Mouse (Mus musculus) NIH3T3 (cell line): ENCODE data around the gene Kalrn.

Source experiments
- DNase-seq: peaks from one replicate; pipeline ENCODE4 v3.0.0-alpha.2; 2012; ENCODE audit warnings: low read depth

Gene Kalrn

GRCm38 (mm10) chr16:34072136-34072535 is 501.2 kb downstream of the Kalrn start:
- peak; percentile 60 for DNase-seq

- no peak for DNase-seq
Observed at GRCm38 (mm10) chr16:34071223-34071825, 502.0 kb downstream of the Kalrn start.

- DNase-seq, result no peak
Observed at GRCm38 (mm10) chr16:34069481-34069880, 503.9 kb downstream of the Kalrn start.

- DNase-seq, result peak; percentile 57
Observed at GRCm38 (mm10) chr16:34066922-34067321, 506.4 kb downstream of the Kalrn start.

GRCm38 (mm10) chr16:34066376-34066775 is 507.0 kb downstream of the Kalrn start:
- no peak for DNase-seq

- DNase-seq, result peak; percentile 84
Observed at GRCm38 (mm10) chr16:34063313-34063712, 510.0 kb downstream of the Kalrn start.

- no peak for DNase-seq
Observed at GRCm38 (mm10) chr16:34061661-34062060, 511.7 kb downstream of the Kalrn start.

- DNase-seq, result peak; percentile 22
Observed at GRCm38 (mm10) chr16:34058611-34059010, 514.7 kb downstream of the Kalrn start.

GRCm38 (mm10) chr16:34057464-34057863 is 515.9 kb downstream of the Kalrn start:
- DNase-seq, result no peak

GRCm38 (mm10) chr16:34056418-34057111 is 516.8 kb downstream of the Kalrn start:
- no peak for DNase-seq

- no peak for DNase-seq
Observed at GRCm38 (mm10) chr16:34050090-34050489, 523.2 kb downstream of the Kalrn start.

GRCm38 (mm10) chr16:34049361-34049760 is 524.0 kb downstream of the Kalrn start:
- DNase-seq, result no peak

GRCm38 (mm10) chr16:34048232-34048631 is 525.1 kb downstream of the Kalrn start:
- DNase-seq, result no peak

GRCm38 (mm10) chr16:34047543-34047942 is 525.8 kb downstream of the Kalrn start:
- no peak for DNase-seq

GRCm38 (mm10) chr16:34047006-34047360 is 526.3 kb downstream of the Kalrn start:
- no peak for DNase-seq

GRCm38 (mm10) chr16:34046268-34047005 is 526.9 kb downstream of the Kalrn start:
- DNase-seq, result no peak

GRCm38 (mm10) chr16:34044539-34044938 is 528.8 kb downstream of the Kalrn start:
- no peak for DNase-seq

- no peak for DNase-seq
Observed at GRCm38 (mm10) chr16:34043048-34043795, 530.1 kb downstream of the Kalrn start.

- DNase-seq, result no peak
Observed at GRCm38 (mm10) chr16:34042586-34042985, 530.7 kb downstream of the Kalrn start.

- no peak for DNase-seq
Observed at GRCm38 (mm10) chr16:34040276-34040675, 533.1 kb downstream of the Kalrn start.

GRCm38 (mm10) chr16:34039736-34040135 is 533.6 kb downstream of the Kalrn start:
- no peak for DNase-seq

GRCm38 (mm10) chr16:34036327-34037047 is 536.8 kb downstream of the Kalrn start:
- no peak for DNase-seq
